Mouse (Mus musculus): ENCODE results near the gene Lyst. TPM values are rescaled to one million over a fixed set of nuclear protein-coding genes. Genes with fewer than 3 reads are reported as not detected.
A peak's percentile ranks its signal among the peaks of the same experiment; 100 is the strongest.
"Not testable (repeated sequence)": the region's sequence is repeated elsewhere in the genome, so short reads cannot be mapped to it uniquely, and the experiment has no call there.

Lyst gene
- total RNA-seq, 2 experiments from 2014 or later = 75.2 to 86.9 TPM

GRCm38 (mm10) chr13:13777696-13778095 lies 187.5 kb downstream of the Lyst start:
- DNase-seq (ENCODE audit: low spot score in 2 of 2) = no peak

GRCm38 (mm10) chr13:13778837-13779458 lies 188.8 kb downstream of the Lyst start:
- no peak for DNase-seq (ENCODE audit: low spot score in 2 of 2)

- DNase-seq (ENCODE audit: low spot score in 2 of 2) = no peak
Observed at GRCm38 (mm10) chr13:13780271-13780670, 190.1 kb downstream of the Lyst start.

GRCm38 (mm10) chr13:13781026-13781425 lies 190.8 kb downstream of the Lyst start:
- no peak for DNase-seq (ENCODE audit: low spot score in 2 of 2)

GRCm38 (mm10) chr13:13783296-13783695 lies 193.1 kb downstream of the Lyst start:
- no peak for DNase-seq (ENCODE audit: low spot score in 2 of 2)

GRCm38 (mm10) chr13:13783894-13784419 lies 193.8 kb downstream of the Lyst start, which contains the start of gene Gng4:
Gng4 (plus strand) TSS chr13:13784059.
- peak; percentile 43 to 66 for DNase-seq (ENCODE audit: low spot score in 2 of 2)

GRCm38 (mm10) chr13:13784420-13784936 lies 194.3 kb downstream of the Lyst start:
- no peak for DNase-seq (ENCODE audit: low spot score in 2 of 2)

GRCm38 (mm10) chr13:13784981-13785783 lies 195.0 kb downstream of the Lyst start:
- no peak for DNase-seq (ENCODE audit: low spot score in 2 of 2)

GRCm38 (mm10) chr13:13786971-13787370 lies 196.8 kb downstream of the Lyst start:
- no peak for DNase-seq (ENCODE audit: low spot score in 2 of 2)

- DNase-seq (ENCODE audit: low spot score in 2 of 2) = no peak
Observed at GRCm38 (mm10) chr13:13788070-13788469, 197.9 kb downstream of the Lyst start.

GRCm38 (mm10) chr13:13791981-13792380 lies 201.8 kb downstream of the Lyst start:
- DNase-seq (ENCODE audit: low spot score in 2 of 2) = peak in 1 of 2 experiments; percentile 32

- no peak for DNase-seq (ENCODE audit: low spot score in 2 of 2)
Observed at GRCm38 (mm10) chr13:13795166-13795832, 205.1 kb downstream of the Lyst start.

GRCm38 (mm10) chr13:13796082-13796481 lies 205.9 kb downstream of the Lyst start:
- DNase-seq (ENCODE audit: low spot score in 2 of 2) = no peak

GRCm38 (mm10) chr13:13797816-13798215 lies 207.6 kb downstream of the Lyst start:
- DNase-seq (ENCODE audit: low spot score in 2 of 2) = not testable (repeated sequence)

GRCm38 (mm10) chr13:13798775-13799174 lies 208.6 kb downstream of the Lyst start:
- DNase-seq (ENCODE audit: low spot score in 2 of 2) = no peak

GRCm38 (mm10) chr13:13808337-13809132 lies 218.3 kb downstream of the Lyst start:
- DNase-seq (ENCODE audit: low spot score in 2 of 2) = no peak

- no peak for DNase-seq (ENCODE audit: low spot score in 2 of 2)
Observed at GRCm38 (mm10) chr13:13810885-13811284, 220.7 kb downstream of the Lyst start.

- no peak for DNase-seq (ENCODE audit: low spot score in 2 of 2)
Observed at GRCm38 (mm10) chr13:13818696-13819095, 228.5 kb downstream of the Lyst start.

- no peak for DNase-seq (ENCODE audit: low spot score in 2 of 2)
Observed at GRCm38 (mm10) chr13:13820234-13821123, 230.3 kb downstream of the Lyst start.

GRCm38 (mm10) chr13:13824946-13825345 lies 234.7 kb downstream of the Lyst start:
- no peak for DNase-seq (ENCODE audit: low spot score in 2 of 2)

Data from layer of hippocampus, adult 18-20 months (tissue).